Mouse (Mus musculus) heart, adult 2 months (tissue): ENCODE results near the gene Tab3. TPM values are rescaled to one million over a fixed set of nuclear protein-coding genes. Genes with fewer than 3 reads are reported as not detected.

ENCODE experiments used
- DNase-seq, 2 experiments: peaks; one replicate each; pipeline ENCODE4 v3.0.0; 2021
- H3K27ac ChIP-seq: fragments of 200-600 bp; 2 replicates; pipeline ENCODE4 v1.8.1; 2022
- H3K27me3 ChIP-seq: fragments of 200-500 bp; 2 replicates; pipeline ENCODE4 v1.6.1; 2012; ENCODE audit warnings: mild to moderate bottlenecking, low read length, inconsistent platforms, mixed read lengths; ENCODE audit not compliant: control insufficient read depth, insufficient read depth
- H3K36me3 ChIP-seq: fragments of 200-500 bp; 2 replicates; pipeline ENCODE4 v1.6.1; 2012; ENCODE audit warnings: low read length, inconsistent platforms; ENCODE audit not compliant: control insufficient read depth, insufficient read depth
- H3K4me1 ChIP-seq: fragments of 200-500 bp; 2 replicates; pipeline ENCODE4 v1.6.1; 2011; ENCODE audit warnings: low read length; ENCODE audit not compliant: control insufficient read depth, insufficient read depth
- H3K4me3 ChIP-seq: fragments of 200-600 bp; 2 replicates; pipeline ENCODE4 v1.8.1; 2022
- H3K79me2 ChIP-seq: fragments of 200-500 bp; replicated peaks from 2 replicates; pipeline ENCODE4 v1.6.1; 2012; ENCODE audit warnings: mild to moderate bottlenecking, inconsistent platforms, low read length, moderate library complexity, mixed read lengths; ENCODE audit not compliant: control insufficient read depth, insufficient read depth
- H3K9ac ChIP-seq: fragments of 200-500 bp; 2 replicates; pipeline ENCODE4 v1.6.1; 2012; ENCODE audit warnings: low read depth, mild to moderate bottlenecking, control low read depth, inconsistent platforms, low read length, mixed read lengths
- CTCF ChIP-seq: fragments of 200-600 bp; IDR thresholded peaks from 2 replicates; pipeline ENCODE4 v1.8.1; 2022; ENCODE audit warnings: antibody characterized with exemption, mild to moderate bottlenecking, moderate library complexity
- EP300 ChIP-seq: fragments of 200-500 bp; IDR thresholded peaks from 2 replicates; pipeline ENCODE4 v1.6.1; 2011; ENCODE audit warnings: low read depth, low read length, control low read depth; ENCODE audit not compliant: insufficient read depth
- POLR2A ChIP-seq: fragments of 200-500 bp; IDR thresholded peaks from 2 replicates; pipeline ENCODE4 v1.6.1; 2011; ENCODE audit warnings: mild to moderate bottlenecking, low read depth, low read length, control low read depth; ENCODE audit not compliant: insufficient read depth
- WGBS: fragments of 180-500 bp; shearing (Covaris S2); methylation state at CpG from one replicate; pipeline ENCODE4 v1.1.7; 2018; 5-methylcytosine and 5-hydroxymethylcytosine counted together
- intact Hi-C: fragments of 180-260 bp; cut with DNase I; formaldehyde crosslinking; loops from one replicate; pipeline ENCODE4 v1.15.1; 2025
- microRNA-seq, 2 experiments: library from miRNA; unstranded; fragments of <30 nt; microRNA quantifications; one replicate each; pipeline ENCODE4 v1.2.0; 2021
- polyA plus RNA-seq: library from polyadenylated mRNA; depleted of rRNA; stranded (reverse); fragments of >200 nt; gene quantifications from 2 replicates; pipeline ENCODE4 v1.2.3, GENCODE M21; 2012; rRNA removed
- total RNA-seq, 2 experiments: library from RNA; stranded (reverse); gene quantifications; 2 replicates each; pipeline ENCODE4 v1.2.3; 2021

Tab3 gene
- total and polyA plus RNA-seq, 3 experiments: 2.4 to 8.9 (median 8.4) TPM

DNA sequence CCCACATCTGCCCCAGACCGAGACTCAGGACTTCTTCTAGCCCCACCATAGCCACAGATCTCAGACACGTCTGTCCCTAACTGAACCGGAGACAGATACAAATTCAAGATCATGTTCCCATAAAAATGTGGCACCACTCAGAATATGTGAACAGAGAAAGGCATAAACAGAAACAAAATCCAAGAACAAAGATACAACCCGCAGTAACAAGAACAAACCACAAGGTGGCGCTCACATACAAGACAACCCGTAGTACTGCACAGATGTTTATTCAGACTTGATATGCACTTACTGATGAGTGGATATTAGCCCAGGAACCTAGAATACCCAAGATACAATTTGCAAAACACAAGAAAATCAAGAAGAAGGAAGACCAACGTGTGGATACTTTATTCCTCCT, 103.0 kb downstream of the Tab3 start:
- peak; percentile 4 to 34 for DNase-seq
- 14% methylated on average over 7 of the region's 7 CpGs for WGBS
- no peaks in the 10 kb centered on the region for H3K4me1 ChIP-seq
- no peak overlapping the region for H3K27ac ChIP-seq
- intact Hi-C loops: loop anchor here (1.0 to 2.0 kb wide), 2 partner anchors 202 to 242 kb away; no protein-coding TSS in a partner anchor
- H3K27me3 ChIP-seq: no peaks in the 10 kb centered on the region
- H3K36me3 ChIP-seq: no peaks in the 10 kb centered on the region
- TF ChIP-seq CTCF: peak; percentile 82
- TF ChIP-seq POLR2A: no peak
- TF ChIP-seq EP300: no peak
- no peak overlapping the region for H3K4me3 ChIP-seq
- H3K79me2 ChIP-seq: no peaks in the 10 kb centered on the region
- no peak overlapping the region for H3K9ac ChIP-seq

DNA sequence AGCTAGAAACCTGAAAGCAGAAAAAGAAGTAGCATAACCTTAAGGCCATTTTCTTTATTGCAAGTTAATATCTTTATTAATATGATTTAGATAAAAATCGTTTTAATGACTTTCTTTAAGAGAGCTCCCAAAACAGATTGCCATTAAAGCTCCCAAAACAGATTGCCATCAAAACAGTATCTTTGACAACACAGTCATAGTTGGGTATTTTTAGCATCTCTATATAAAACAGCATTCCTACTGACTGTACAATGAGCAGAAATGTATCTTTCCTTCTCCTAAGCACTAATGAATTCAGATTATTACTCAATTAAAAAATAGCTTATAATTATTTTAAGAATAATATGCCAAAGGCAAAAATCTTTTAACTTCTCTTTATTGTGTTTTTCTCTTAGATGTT, 108.3 kb downstream of the Tab3 start:
- WGBS: 32% methylated on average over 1 of the region's 1 CpGs
- H3K36me3 ChIP-seq: no peaks in the 10 kb centered on the region
- H3K27me3 ChIP-seq: no peaks in the 10 kb centered on the region
- H3K27ac ChIP-seq: no peak overlapping the region
- H3K9ac ChIP-seq: no peak overlapping the region
- no peaks in the 10 kb centered on the region for H3K4me1 ChIP-seq
- no peak overlapping the region for H3K4me3 ChIP-seq
- DNase-seq: no peak
- intact Hi-C loops: no loop called here
- no peaks in the 10 kb centered on the region for H3K79me2 ChIP-seq
- TF ChIP-seq EP300 (no peak), POLR2A (no peak), CTCF (no peak)

DNA sequence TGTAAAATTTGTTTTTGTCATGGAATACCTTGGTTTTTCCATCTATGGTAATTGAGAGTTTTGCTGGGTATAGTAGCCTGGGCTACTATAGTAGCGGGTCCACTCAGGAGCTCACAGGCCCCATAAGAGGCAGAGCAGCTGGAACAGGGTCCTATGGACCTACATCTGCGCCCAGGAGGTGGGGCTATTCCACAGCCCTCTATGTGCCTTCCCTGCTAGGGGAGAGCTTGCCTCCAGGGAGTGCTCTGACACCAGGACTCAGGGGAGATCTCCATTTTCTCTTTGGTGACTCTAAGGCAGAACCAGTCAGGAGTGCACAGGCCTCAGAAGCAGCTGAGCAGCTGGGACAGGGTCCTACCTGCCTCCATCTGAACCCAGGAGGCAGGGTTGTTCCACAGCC, 109.9 kb downstream of the Tab3 start:
- no peak for TF ChIP-seq POLR2A
- TF ChIP-seq EP300: no peak
- TF ChIP-seq CTCF: no peak
- H3K79me2 ChIP-seq: no peaks in the 10 kb centered on the region
- intact Hi-C loops: no loop called here
- WGBS: 68% methylated on average over 2 of the region's 2 CpGs
- no peaks in the 10 kb centered on the region for H3K27me3 ChIP-seq
- H3K9ac ChIP-seq: no peak overlapping the region
- no peaks in the 10 kb centered on the region for H3K36me3 ChIP-seq
- H3K4me3 ChIP-seq: no peak overlapping the region
- H3K27ac ChIP-seq: no peak overlapping the region
- no peak for DNase-seq
- H3K4me1 ChIP-seq: no peaks in the 10 kb centered on the region

Small RNA genes within 50 kb of the gene (microRNA-seq; reads per million reads assigned to microRNA genes)
- gene Gm44378: 0 reads per million in 2 experiments

Other genes with a start within 250 kb of the Tab3 start
- gene Gk, start 202.8 kb downstream of the Tab3 start, total RNA-seq: 10 to 100 TPM; 23.9 to 26.7 TPM
- 6.6 and 13.6 TPM in 2 replicates for gene Gk, start 202.8 kb downstream of the Tab3 start, polyA plus RNA-seq